Mouse (Mus musculus) layer of hippocampus, adult 9-11 months (tissue): ENCODE measurements around the gene Gm3752.
"Not testable (repeated sequence)": the region's sequence is repeated elsewhere in the genome, so short reads cannot be mapped to it uniquely, and the experiment has no call there.

Source experiments
- DNase-seq: peaks from one replicate; pipeline ENCODE4 v3.0.0; 2022

Gene Gm3752

GRCm38 (mm10) chr14:7483662-7484061 is at the start of gene Gm3752:
Gm3752 (minus strand) TSS chr14:7483762.
- not testable (repeated sequence) for DNase-seq

DNA sequence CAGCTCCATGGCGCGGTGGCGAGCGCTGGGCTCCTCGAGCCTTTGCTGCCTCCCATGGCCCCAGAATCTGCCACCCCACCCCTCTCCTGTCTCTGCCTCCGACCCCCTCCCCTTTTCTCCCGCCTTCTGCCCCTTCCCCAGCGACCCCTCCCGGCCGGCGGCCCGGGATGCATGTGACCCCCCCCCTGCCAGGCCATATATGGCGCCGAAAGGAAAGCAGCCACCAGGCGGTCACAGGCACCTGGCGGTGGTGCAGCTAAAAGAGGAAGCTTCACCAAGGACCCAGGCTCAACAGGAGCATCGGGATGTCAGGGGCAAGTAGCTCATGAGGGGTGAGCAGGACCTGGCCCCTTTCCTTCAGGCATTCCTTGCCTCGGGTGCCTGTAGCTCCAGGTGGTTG is 5.2 kb upstream of the Gm3752 start:
- not testable (repeated sequence) for DNase-seq

GRCm38 (mm10) chr14:7450817-7451216 is 32.7 kb downstream of the Gm3752 start, which contains the start of gene Gm3755:
Gm3755 (minus strand) TSS chr14:7450917.
- DNase-seq, result not testable (repeated sequence)

DNA sequence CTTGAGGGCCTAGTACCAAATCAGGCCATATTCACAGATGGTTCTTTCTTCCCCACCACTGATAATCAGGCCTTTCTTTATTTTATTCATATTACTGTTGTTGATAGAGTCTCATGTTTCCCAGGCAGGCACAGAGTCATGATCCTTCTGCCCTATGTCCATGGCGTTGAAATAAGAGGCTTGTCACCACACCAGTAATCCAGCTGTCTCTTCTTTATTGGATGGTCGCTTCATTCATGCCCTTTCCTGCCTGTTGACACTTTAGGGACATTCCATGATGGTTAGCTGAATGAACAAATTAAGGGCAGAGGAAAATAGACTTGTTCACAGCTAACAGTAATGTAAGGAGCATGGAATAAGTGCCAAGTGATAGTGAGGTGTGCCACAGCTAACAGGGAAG is 61.1 kb downstream of the Gm3752 start:
- not testable (repeated sequence) for DNase-seq
